Mouse (Mus musculus) lung, embryonic 16.5 days (tissue): ENCODE measurements around the gene Wdr90. TPM values are rescaled to one million over a fixed set of nuclear protein-coding genes. Genes with fewer than 3 reads are reported as not detected.
A peak's percentile ranks its signal among the peaks of the same experiment; 100 is the strongest.

Experiments
- ATAC-seq: fragments of 200-750 bp; cut with Nextera tagmentation; 2 replicates; pipeline ENCODE4 v1.8.0; 2017; ENCODE audit warnings: low read depth, mild to moderate bottlenecking, moderate library complexity
- H3K27ac ChIP-seq: fragments of 300-500 bp; sonication (generic); 2 replicates; pipeline ENCODE4 v1.5.1; 2014; ENCODE audit warnings: mild to moderate bottlenecking, control low read depth, low read length
- H3K27me3 ChIP-seq: fragments of 300-500 bp; sonication (generic); 2 replicates; pipeline ENCODE4 v1.6.1; 2014; ENCODE audit warnings: low read depth, low read length, mixed read lengths; ENCODE audit not compliant: control insufficient read depth, insufficient read depth
- H3K36me3 ChIP-seq: fragments of 300-500 bp; sonication (generic); 2 replicates; pipeline ENCODE4 v1.6.1; 2014; ENCODE audit warnings: low read length; ENCODE audit not compliant: control insufficient read depth, insufficient read depth
- H3K4me1 ChIP-seq: fragments of 300-500 bp; sonication (generic); replicated peaks from 2 replicates; pipeline ENCODE4 v1.6.1; 2014; ENCODE audit warnings: low read length, mixed read lengths; ENCODE audit not compliant: control insufficient read depth, insufficient read depth
- H3K4me2 ChIP-seq: fragments of 300-500 bp; sonication (generic); 2 replicates; pipeline ENCODE4 v1.6.1; 2014; ENCODE audit warnings: low read depth, low read length, control low read depth
- H3K4me3 ChIP-seq: fragments of 300-500 bp; sonication (generic); 2 replicates; pipeline ENCODE4 v1.5.1; 2014; ENCODE audit warnings: mild to moderate bottlenecking, low read length, control low read depth
- H3K9ac ChIP-seq: fragments of 300-500 bp; sonication (generic); 2 replicates; pipeline ENCODE4 v1.6.1; 2014; ENCODE audit warnings: low read length, control low read depth
- H3K9me3 ChIP-seq: fragments of 300-500 bp; sonication (generic); 2 replicates; pipeline ENCODE4 v1.6.1; 2016; ENCODE audit warnings: low read length; ENCODE audit not compliant: control insufficient read depth
- WGBS: fragments of 180-500 bp; shearing (Covaris S2); extraction: QIAGEN DNeasy Blood & Tissue Kit; methylation state at CpG from one replicate; pipeline ENCODE4 v1.1.7; 2014; 5-methylcytosine and 5-hydroxymethylcytosine counted together
- polyA plus RNA-seq: library from polyadenylated mRNA; unstranded; fragments of >200 nt; fragmentation: Nextera tagmentation; extraction: Ambion mirVana; gene quantifications from 2 replicates; pipeline ENCODE4 v1.2.1, GENCODE M21; 2015

The Wdr90 gene
- polyA plus RNA-seq, 1 experiment from 2014 or later: 32.6 TPM

- H3K9ac ChIP-seq: no peak overlapping the region
- H3K4me1 ChIP-seq: peaks cover 14% of the 10 kb centered on the region
- no peaks in the 10 kb centered on the region for H3K27me3 ChIP-seq
- H3K36me3 ChIP-seq: peaks cover 9% of the 10 kb centered on the region; the same call in 1 of the 2 replicates
- ATAC-seq: no peak
- no peaks in the 10 kb centered on the region for H3K9me3 ChIP-seq
- 53% methylated on average over 4 of the region's 4 CpGs for WGBS
- no peak overlapping the region for H3K4me2 ChIP-seq
- H3K4me3 ChIP-seq: no peak overlapping the region
- H3K27ac ChIP-seq: no peak overlapping the region
These were observed 18.0 kb upstream of the Wdr90 start for GRCm38 (mm10) chr17:25879261-25879660.

- peaks cover 9% of the 10 kb centered on the region; the same call in 1 of the 2 replicates for H3K36me3 ChIP-seq
- no peaks in the 10 kb centered on the region for H3K9me3 ChIP-seq
- no peak overlapping the region for H3K4me3 ChIP-seq
- H3K9ac ChIP-seq: no peak overlapping the region
- 92% methylated on average over 19 of the region's 19 CpGs for WGBS
- H3K27me3 ChIP-seq: no peaks in the 10 kb centered on the region
- peaks cover 19% of the 10 kb centered on the region for H3K4me1 ChIP-seq
- H3K27ac ChIP-seq: no peak overlapping the region
- H3K4me2 ChIP-seq: no peak overlapping the region
- no peak for ATAC-seq
These were observed 17.4 kb upstream of the Wdr90 start for GRCm38 (mm10) chr17:25878611-25879180.

- 92% methylated on average over 32 of the region's 32 CpGs for WGBS
- no peak for ATAC-seq
- peaks cover 19% of the 10 kb centered on the region for H3K4me1 ChIP-seq
These were observed 16.7 kb upstream of the Wdr90 start for GRCm38 (mm10) chr17:25877741-25878610.

GRCm38 (mm10) chr17:25877025-25877424, 15.7 kb upstream of the Wdr90 start:
- no peaks in the 10 kb centered on the region for H3K9me3 ChIP-seq
- H3K27me3 ChIP-seq: no peaks in the 10 kb centered on the region
- ATAC-seq: no peak
- WGBS: 85% methylated on average over 3 of the region's 3 CpGs
- no peak overlapping the region for H3K9ac ChIP-seq
- H3K4me2 ChIP-seq: no peak overlapping the region
- no peak overlapping the region for H3K27ac ChIP-seq
- H3K4me1 ChIP-seq: peaks cover 19% of the 10 kb centered on the region
- H3K4me3 ChIP-seq: no peak overlapping the region
- H3K36me3 ChIP-seq: peaks cover 2% of the 10 kb centered on the region; the same call in 1 of the 2 replicates

More at GRCm38 (mm10) chr17:25877741-25878610, 16.7 kb upstream of the Wdr90 start:
- Histone ChIP-seq H3K27me3 (no peaks in the 10 kb centered on the region), H3K9me3 (no peaks in the 10 kb centered on the region), H3K36me3 (peaks cover 9% of the 10 kb centered on the region; the same call in 1 of the 2 replicates), H3K4me2 (no peak overlapping the region), H3K27ac (no peak overlapping the region), H3K9ac (no peak overlapping the region), H3K4me3 (no peak overlapping the region)

- Histone ChIP-seq H3K4me2 (peak overlapping the region; percentile 91), H3K9me3 (no peaks in the 10 kb centered on the region), H3K27me3 (no peaks in the 10 kb centered on the region), H3K9ac (peak overlapping the region; percentile 85), H3K4me3 (peak overlapping the region; percentile 87), H3K36me3 (peaks cover 2% of the 10 kb centered on the region; the same call in 1 of the 2 replicates), H3K4me1 (peaks cover 19% of the 10 kb centered on the region), H3K27ac (no peak overlapping the region)
- no peak for ATAC-seq
- 56% methylated on average over 10 of the region's 10 CpGs for WGBS
These were observed 15.1 kb upstream of the Wdr90 start for GRCm38 (mm10) chr17:25876347-25876915.

GRCm38 (mm10) chr17:25875171-25876136, 14.2 kb upstream of the Wdr90 start:
- peak; percentile 95 for ATAC-seq
- peaks cover 19% of the 10 kb centered on the region for H3K4me1 ChIP-seq
- H3K4me3 ChIP-seq: peak overlapping the region; percentile 87
- H3K9me3 ChIP-seq: no peaks in the 10 kb centered on the region
- H3K9ac ChIP-seq: peak overlapping the region; percentile 85
- H3K27ac ChIP-seq: peak overlapping the region; percentile 92
- H3K36me3 ChIP-seq: peaks cover 2% of the 10 kb centered on the region; the same call in 1 of the 2 replicates
- H3K27me3 ChIP-seq: no peaks in the 10 kb centered on the region
- WGBS: under 1% methylated on average over 59 of the region's 59 CpGs
- H3K4me2 ChIP-seq: peak overlapping the region; percentile 91

GRCm38 (mm10) chr17:25874721-25875170, 13.4 kb upstream of the Wdr90 start, which contains the start of gene Mettl26:
TSS of gene Mettl26 (plus strand) at chr17:25875074.
- peak; percentile 85 for ATAC-seq
- Histone ChIP-seq H3K4me1 (peaks cover 19% of the 10 kb centered on the region), H3K27me3 (no peaks in the 10 kb centered on the region), H3K9me3 (no peaks in the 10 kb centered on the region), H3K9ac (peak within 1 kb of the TSS; percentile 85), H3K4me2 (peak within 1 kb of the TSS; percentile 91), H3K36me3 (peaks cover 2% of the 10 kb centered on the region; the same call in 1 of the 2 replicates), H3K4me3 (peak within 1 kb of the TSS; percentile 87), H3K27ac (peak within 1 kb of the TSS; percentile 92)
- WGBS: under 1% methylated on average over 25 of the region's 25 CpGs

- 4% methylated on average over 14 of the region's 14 CpGs for WGBS
- Histone ChIP-seq H3K36me3 (no peaks in the 10 kb centered on the region; the same call in 1 of the 2 replicates), H3K4me1 (peaks cover 19% of the 10 kb centered on the region), H3K9me3 (no peaks in the 10 kb centered on the region), H3K27ac (peak overlapping the region; percentile 92), H3K4me3 (peak overlapping the region; percentile 87), H3K9ac (peak overlapping the region; percentile 85), H3K27me3 (no peaks in the 10 kb centered on the region), H3K4me2 (peak overlapping the region; percentile 91)
- ATAC-seq: no peak
These were observed 12.9 kb upstream of the Wdr90 start for GRCm38 (mm10) chr17:25874148-25874720.
